Mouse (Mus musculus) liver, embryonic 15.5 days (tissue): Measurements from ENCODE around the gene Itga2b. TPM values are rescaled to one million over a fixed set of nuclear protein-coding genes. Genes with fewer than 3 reads are reported as not detected.

Source experiments
- ATAC-seq: fragments of 200-750 bp; cut with Nextera tagmentation; 2 replicates; pipeline ENCODE4 v1.8.0; 2017; ENCODE audit warnings: moderate number of reproducible peaks, mild to moderate bottlenecking, moderate library complexity; ENCODE audit not compliant: insufficient read depth
- H3K27ac ChIP-seq: fragments of 300-500 bp; sonication (generic); replicated peaks from 2 replicates; pipeline ENCODE4 v1.5.1; 2015; ENCODE audit warnings: mild to moderate bottlenecking, inconsistent platforms
- H3K27me3 ChIP-seq: fragments of 300-500 bp; sonication (generic); 2 replicates; pipeline ENCODE4 v1.6.1; 2015; ENCODE audit warnings: mild to moderate bottlenecking, inconsistent platforms
- H3K36me3 ChIP-seq: fragments of 300-500 bp; sonication (generic); replicated peaks from 2 replicates; pipeline ENCODE4 v1.6.1; 2015; ENCODE audit warnings: moderate library complexity, mild to moderate bottlenecking, inconsistent platforms
- H3K4me1 ChIP-seq: fragments of 300-500 bp; sonication (generic); replicated peaks from 2 replicates; pipeline ENCODE4 v1.6.1; 2015; ENCODE audit warnings: inconsistent platforms
- H3K4me2 ChIP-seq: fragments of 300-500 bp; sonication (generic); 2 replicates; pipeline ENCODE4 v1.6.1; 2015; ENCODE audit warnings: moderate library complexity, mild to moderate bottlenecking, inconsistent platforms
- H3K4me3 ChIP-seq: fragments of 300-500 bp; sonication (generic); replicated peaks from 2 replicates; pipeline ENCODE4 v1.5.1; 2015; ENCODE audit warnings: mild to moderate bottlenecking, inconsistent platforms
- H3K9ac ChIP-seq: fragments of 300-500 bp; sonication (generic); 2 replicates; pipeline ENCODE4 v1.6.1; 2015; ENCODE audit warnings: moderate library complexity, mild to moderate bottlenecking, inconsistent platforms
- H3K9me3 ChIP-seq: fragments of 300-500 bp; sonication (generic); replicated peaks from 2 replicates; pipeline ENCODE4 v1.6.1; 2016; ENCODE audit warnings: inconsistent platforms
- WGBS: fragments of 180-500 bp; shearing (Covaris S2); methylation state at CpG from one replicate; pipeline ENCODE4 v1.1.7; 2015; ENCODE audit warnings: mixed read lengths; ENCODE audit not compliant: insufficient replicate concordance; 5-methylcytosine and 5-hydroxymethylcytosine counted together
- polyA plus RNA-seq: library from polyadenylated mRNA; unstranded; fragments of >200 nt; fragmentation: Nextera tagmentation; extraction: Ambion mirVana; gene quantifications from 2 replicates; pipeline ENCODE4 v1.2.1, GENCODE M21; 2015

The Itga2b gene
- polyA plus RNA-seq, 1 experiment from 2014 or later: 26.9 TPM

GRCm38 (mm10) chr11:102408888-102409794, 60.8 kb downstream of the Itga2b start:
- Histone ChIP-seq H3K27me3 (peaks cover 9% of the 10 kb centered on the region), H3K9me3 (no peaks in the 10 kb centered on the region), H3K4me1 (peaks cover 66% of the 10 kb centered on the region), H3K4me3 (peak overlapping the region; percentile 92), H3K9ac (peak overlapping the region; percentile 59), H3K36me3 (peaks cover 23% of the 10 kb centered on the region), H3K27ac (peak overlapping the region; percentile 98), H3K4me2 (peak overlapping the region; percentile 95)
- WGBS: 35% methylated on average over 15 of the region's 15 CpGs
- ATAC-seq: no peak

GRCm38 (mm10) chr11:102408344-102408876, 61.5 kb downstream of the Itga2b start:
- peak overlapping the region; percentile 99 for H3K9ac ChIP-seq
- no peaks in the 10 kb centered on the region for H3K9me3 ChIP-seq
- peaks cover 6% of the 10 kb centered on the region for H3K27me3 ChIP-seq
- peaks cover 71% of the 10 kb centered on the region for H3K4me1 ChIP-seq
- H3K4me3 ChIP-seq: peak overlapping the region; percentile 92
- peaks cover 31% of the 10 kb centered on the region for H3K36me3 ChIP-seq
- peak overlapping the region; percentile 95 for H3K4me2 ChIP-seq
- under 1% methylated on average over 32 of the region's 32 CpGs for WGBS
- peak; percentile 81 for ATAC-seq
- H3K27ac ChIP-seq: peak overlapping the region; percentile 98

GRCm38 (mm10) chr11:102407834-102408215, 62.1 kb downstream of the Itga2b start, which contains the start of gene Slc25a39:
Gene Slc25a39 (minus strand): TSS chr11:102407946.
- peaks cover under 1% of the 10 kb centered on the region; the same call in 1 of the 2 replicates for H3K27me3 ChIP-seq
- peak within 1 kb of the TSS; percentile 92 for H3K4me3 ChIP-seq
- under 1% methylated on average over 19 of the region's 19 CpGs for WGBS
- peaks cover 36% of the 10 kb centered on the region for H3K36me3 ChIP-seq
- peak within 1 kb of the TSS; percentile 98 for H3K27ac ChIP-seq
- H3K4me2 ChIP-seq: peak within 1 kb of the TSS; percentile 95
- ATAC-seq: peak; percentile 21; the same call in 1 of the 2 replicates
- H3K4me1 ChIP-seq: peaks cover 71% of the 10 kb centered on the region
- peak within 1 kb of the TSS; percentile 99 for H3K9ac ChIP-seq
- H3K9me3 ChIP-seq: no peaks in the 10 kb centered on the region

GRCm38 (mm10) chr11:102406900-102407833, 62.8 kb downstream of the Itga2b start:
- H3K27me3 ChIP-seq: peaks cover 6% of the 10 kb centered on the region
- H3K4me1 ChIP-seq: peaks cover 71% of the 10 kb centered on the region
- H3K4me3 ChIP-seq: peak overlapping the region; percentile 92
- peak overlapping the region; percentile 99 for H3K9ac ChIP-seq
- peak overlapping the region; percentile 95 for H3K4me2 ChIP-seq
- H3K9me3 ChIP-seq: no peaks in the 10 kb centered on the region
- H3K36me3 ChIP-seq: peaks cover 43% of the 10 kb centered on the region
- peak overlapping the region; percentile 98 for H3K27ac ChIP-seq
- WGBS: under 1% methylated on average over 85 of the region's 85 CpGs
- ATAC-seq: peak; percentile 70

- Histone ChIP-seq H3K27me3 (peaks cover 14% of the 10 kb centered on the region), H3K4me3 (peak overlapping the region; percentile 92), H3K36me3 (peaks cover 51% of the 10 kb centered on the region), H3K4me1 (peaks cover 72% of the 10 kb centered on the region), H3K9ac (peak overlapping the region; percentile 99), H3K27ac (peak overlapping the region; percentile 97), H3K9me3 (no peaks in the 10 kb centered on the region), H3K4me2 (peak overlapping the region; percentile 95)
- ATAC-seq: no peak
- 17% methylated on average over 3 of the region's 3 CpGs for WGBS
Observed at GRCm38 (mm10) chr11:102406401-102406800, 63.5 kb downstream of the Itga2b start.

- 74% methylated on average over 11 of the region's 11 CpGs for WGBS
- Histone ChIP-seq H3K27me3 (peaks cover 20% of the 10 kb centered on the region), H3K4me3 (peak overlapping the region; percentile 92), H3K4me1 (peaks cover 72% of the 10 kb centered on the region), H3K4me2 (peak overlapping the region; percentile 95), H3K36me3 (peaks cover 51% of the 10 kb centered on the region), H3K27ac (peak overlapping the region; percentile 97), H3K9me3 (no peaks in the 10 kb centered on the region), H3K9ac (peak overlapping the region; percentile 99)
- ATAC-seq: no peak
Observed at GRCm38 (mm10) chr11:102405544-102406285, 64.2 kb downstream of the Itga2b start.

- Histone ChIP-seq H3K4me3 (peak overlapping the region; percentile 92), H3K9ac (peak overlapping the region; percentile 99; the same call in 1 of the 2 replicates), H3K9me3 (no peaks in the 10 kb centered on the region), H3K4me1 (peaks cover 74% of the 10 kb centered on the region), H3K36me3 (peaks cover 51% of the 10 kb centered on the region), H3K27ac (0 out of 2 replicates have a peak overlapping the region, but pooled peaks have one; percentile 3), H3K27me3 (peaks cover 34% of the 10 kb centered on the region), H3K4me2 (peak overlapping the region; percentile 95)
- ATAC-seq: no peak
- WGBS: 81% methylated on average over 18 of the region's 18 CpGs
Observed at GRCm38 (mm10) chr11:102404161-102405010, 65.5 kb downstream of the Itga2b start.

GRCm38 (mm10) chr11:102403657-102404056, 66.3 kb downstream of the Itga2b start:
- Histone ChIP-seq H3K27me3 (peaks cover 41% of the 10 kb centered on the region), H3K9ac (no peak overlapping the region), H3K9me3 (no peaks in the 10 kb centered on the region), H3K36me3 (peaks cover 51% of the 10 kb centered on the region), H3K4me3 (no peak overlapping the region), H3K27ac (0 out of 2 replicates have a peak overlapping the region, but pooled peaks have one; percentile 11), H3K4me1 (peaks cover 73% of the 10 kb centered on the region), H3K4me2 (no peak overlapping the region)
- no peak for ATAC-seq
- WGBS: 94% methylated on average over 11 of the region's 11 CpGs
